18 mouse cellular contexts compared by ENCODE assay signal in the genomic region with DNA sequence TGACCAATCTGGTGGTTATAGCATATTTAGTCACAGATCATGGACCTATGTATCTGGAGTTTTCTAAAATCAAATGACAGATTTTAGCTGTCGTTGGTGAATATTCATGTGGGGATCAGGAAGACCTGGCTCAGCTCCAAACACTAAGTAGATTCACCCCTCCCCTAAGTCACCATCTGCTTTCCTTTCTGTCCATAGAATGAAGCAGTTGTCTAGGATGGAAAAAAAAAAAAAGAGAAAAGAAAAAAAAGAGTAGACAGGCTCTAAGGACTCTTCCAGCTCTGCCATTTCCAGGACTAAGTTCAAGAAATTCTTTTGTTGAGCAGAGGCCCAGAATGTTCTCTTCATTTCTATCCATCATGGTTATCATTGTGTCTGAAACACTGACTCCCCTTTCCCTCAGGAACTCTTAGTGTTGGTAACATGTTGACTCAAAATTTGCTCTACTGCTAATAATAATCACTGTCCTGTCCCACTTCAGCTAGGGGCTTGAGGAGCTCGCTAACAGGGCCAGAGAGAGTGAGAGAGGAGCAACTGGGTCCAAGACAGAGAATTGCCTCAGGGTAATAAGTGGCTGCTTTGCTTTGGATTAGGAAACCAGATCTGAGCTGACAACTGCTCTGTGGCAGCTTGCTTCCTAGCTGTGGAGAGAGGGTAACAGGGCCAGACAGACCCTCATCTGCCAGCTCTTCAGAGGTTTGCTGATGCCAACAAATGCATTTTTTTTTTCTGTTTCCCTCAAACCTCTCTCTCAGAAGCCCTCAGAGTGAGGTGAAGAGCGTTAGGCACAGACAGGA. TPM values are rescaled to one million over a fixed set of nuclear protein-coding genes. Genes with fewer than 3 reads are reported as not detected.
DNase-seq lines count a peak whose midpoint lies in the region; ATAC-seq and TF ChIP-seq lines count a peak whose summit lies in the region.
"Had no signal": no experiment of that assay in that cellular context is flagged by ENCODE, and none has a peak within 500 bp of the region (broad histone marks: within the 10 kb centered on the region; RNA-seq: fewer than 3 reads in every experiment).

No protein-coding gene starts in this region.

- no peaks in the 10 kb centered on the region for H3K9me3 ChIP-seq in embryonic facial prominence, embryonic 14.5 days (ENCODE audit: control insufficient read depth, low read length)
- no peaks in the 10 kb centered on the region for H3K9me3 ChIP-seq in embryonic facial prominence, embryonic 10.5 days
- H3K9me3 ChIP-seq in hindbrain, embryonic 15.5 days, result no peaks in the 10 kb centered on the region
- no peaks in the 10 kb centered on the region for H3K9me3 ChIP-seq in midbrain, embryonic 12.5 days
- H3K9me3 ChIP-seq in heart, embryonic 12.5 days (replicated peaks), result no peaks in the 10 kb centered on the region
- H3K9me3 ChIP-seq: limb, embryonic 12.5 days had no signal

- no peak overlapping the region for H3K4me2 ChIP-seq in embryonic facial prominence, embryonic 14.5 days (ENCODE audit: low read depth, low read length)
- H3K4me2 ChIP-seq in hindbrain, embryonic 15.5 days, result no peak overlapping the region
- H3K4me2 ChIP-seq in midbrain, embryonic 12.5 days (replicated peaks), result no peak overlapping the region
- H3K4me2 ChIP-seq in heart, embryonic 12.5 days, result no peak overlapping the region
- H3K4me2 ChIP-seq: limb, embryonic 12.5 days had no signal

- H3K27ac ChIP-seq in embryonic facial prominence, embryonic 14.5 days (replicated peaks; ENCODE audit: low read depth, low read length), result no peak overlapping the region
- H3K27ac ChIP-seq in embryonic facial prominence, embryonic 10.5 days (replicated peaks), result no peak overlapping the region
- peak overlapping the region; percentile 62 for H3K27ac ChIP-seq in hindbrain, embryonic 15.5 days (replicated peaks)
- H3K27ac ChIP-seq in midbrain, embryonic 12.5 days (replicated peaks), result peak overlapping the region; percentile 72
- no peak overlapping the region for H3K27ac ChIP-seq in heart, embryonic 12.5 days (ENCODE audit: poor library complexity, severe bottlenecking)
- H3K27ac ChIP-seq: limb, embryonic 12.5 days had no signal

- no peak for TF ChIP-seq CTCF in brain, embryonic 14.5 days (IDR thresholded peaks at IDR 0.05; ENCODE audit: borderline replicate concordance, extremely low read depth, insufficient read depth, insufficient read length)

- 39% methylated on average over 3 of the region's 3 CpGs for WGBS in embryonic facial prominence, embryonic 14.5 days
- WGBS in embryonic facial prominence, embryonic 10.5 days, result 58% methylated on average over 3 of the region's 3 CpGs
- 53% methylated on average over 3 of the region's 3 CpGs for WGBS in hindbrain, embryonic 15.5 days
- WGBS in midbrain, embryonic 12.5 days, result 72% methylated on average over 3 of the region's 3 CpGs
- WGBS in heart, embryonic 12.5 days, result 63% methylated on average over 3 of the region's 3 CpGs

- ATAC-seq in embryonic facial prominence, embryonic 14.5 days (ENCODE audit: low read depth), result no peak
- ATAC-seq in hindbrain, embryonic 15.5 days (ENCODE audit: low FRiP score, low read depth), result no peak
- no peak for ATAC-seq in midbrain, embryonic 12.5 days (ENCODE audit: low FRiP score, low read depth)
- no peak for ATAC-seq in heart, embryonic 12.5 days (ENCODE audit: insufficient number of reproducible peaks, low FRiP score)
- ATAC-seq: intestine, embryonic 16.5 days had no signal

- peak; percentile 41 for DNase-seq in embryonic facial prominence, embryonic 14.5 days (ENCODE audit: low spot score)
- DNase-seq in embryonic facial prominence, embryonic 10.5 days (ENCODE audit: low spot score), result no peak
- DNase-seq in brain, embryonic 14.5 days (ENCODE audit: low read depth), result peak; percentile 86
- DNase-seq in heart, postnatal 36 days, result no peak
- no peak for DNase-seq in left cerebral cortex, postnatal 14 days (ENCODE audit: low spot score in 2 of 2)
- DNase-seq: adrenal gland, adult 8-10 months; embryo, embryonic 11 days; gastrocnemius, postnatal 14 days; kidney, postnatal 36 days; lung, adult 18-20 months; right cerebral cortex, adult 18-20 months; thymus, postnatal 36 days had no signal

- intact Hi-C loops in heart, postnatal 36 days (cut with DNase I), result no loop called here
- intact Hi-C loops in left cerebral cortex, postnatal 14 days (cut with DNase I), result no loop called here

- no peak overlapping the region for H3K4me3 ChIP-seq in embryonic facial prominence, embryonic 14.5 days (ENCODE audit: low read depth, low read length)
- no peak overlapping the region for H3K4me3 ChIP-seq in embryonic facial prominence, embryonic 10.5 days
- H3K4me3 ChIP-seq in hindbrain, embryonic 15.5 days, result no peak overlapping the region
- H3K4me3 ChIP-seq in midbrain, embryonic 12.5 days, result no peak overlapping the region
- H3K4me3 ChIP-seq in heart, embryonic 12.5 days, result no peak overlapping the region
- H3K4me3 ChIP-seq: limb, embryonic 12.5 days had no signal

- H3K9ac ChIP-seq in embryonic facial prominence, embryonic 14.5 days (ENCODE audit: low read depth, low read length), result no peak overlapping the region
- no peak overlapping the region for H3K9ac ChIP-seq in hindbrain, embryonic 15.5 days
- no peak overlapping the region for H3K9ac ChIP-seq in midbrain, embryonic 12.5 days (replicated peaks)
- no peak overlapping the region for H3K9ac ChIP-seq in heart, embryonic 12.5 days
- H3K9ac ChIP-seq: limb, embryonic 12.5 days had no signal

- no peak for TF ChIP-seq POLR2A in brain, embryonic 14.5 days (IDR thresholded peaks at IDR 0.05; ENCODE audit: borderline replicate concordance, extremely low read depth, insufficient read depth, insufficient read length, poor library complexity, severe bottlenecking)

- H3K27me3 ChIP-seq in embryonic facial prominence, embryonic 14.5 days (replicated peaks; ENCODE audit: control insufficient read depth, insufficient read depth, low read length), result no peaks in the 10 kb centered on the region
- H3K27me3 ChIP-seq in embryonic facial prominence, embryonic 10.5 days (replicated peaks; ENCODE audit: low read depth, poor library complexity, severe bottlenecking), result no peaks in the 10 kb centered on the region
- no peaks in the 10 kb centered on the region for H3K27me3 ChIP-seq in hindbrain, embryonic 15.5 days
- H3K27me3 ChIP-seq in midbrain, embryonic 12.5 days, result no peaks in the 10 kb centered on the region
- no peaks in the 10 kb centered on the region for H3K27me3 ChIP-seq in heart, embryonic 12.5 days (replicated peaks)
- H3K27me3 ChIP-seq: limb, embryonic 12.5 days had no signal

- no peaks in the 10 kb centered on the region for H3K36me3 ChIP-seq in embryonic facial prominence, embryonic 14.5 days (ENCODE audit: control insufficient read depth, insufficient read depth, low read length)
- no peaks in the 10 kb centered on the region for H3K36me3 ChIP-seq in embryonic facial prominence, embryonic 10.5 days (replicated peaks)
- no peaks in the 10 kb centered on the region for H3K36me3 ChIP-seq in hindbrain, embryonic 15.5 days
- H3K36me3 ChIP-seq in midbrain, embryonic 12.5 days, result no peaks in the 10 kb centered on the region
- H3K36me3 ChIP-seq in heart, embryonic 12.5 days, result no peaks in the 10 kb centered on the region
- H3K36me3 ChIP-seq: limb, embryonic 12.5 days had no signal

- H3K4me1 ChIP-seq in embryonic facial prominence, embryonic 14.5 days (ENCODE audit: control insufficient read depth, insufficient read depth, low read length), result no peaks in the 10 kb centered on the region; the same call in 1 of the 2 replicates
- H3K4me1 ChIP-seq in embryonic facial prominence, embryonic 10.5 days, result peaks cover 4% of the 10 kb centered on the region; the same call in 1 of the 2 replicates
- H3K4me1 ChIP-seq in hindbrain, embryonic 15.5 days (replicated peaks), result 0 out of 2 replicates have a peak, but pooled peaks cover 8% of the 10 kb centered on the region
- 0 out of 2 replicates have a peak, but pooled peaks cover 3% of the 10 kb centered on the region for H3K4me1 ChIP-seq in midbrain, embryonic 12.5 days
- H3K4me1 ChIP-seq in heart, embryonic 12.5 days (replicated peaks), result no peaks in the 10 kb centered on the region
- H3K4me1 ChIP-seq: limb, embryonic 12.5 days had no signal

RNA-seq across cellular contexts. Expression of a gene that starts 22.8 kb away (rescaled TPM):
- polyA plus RNA-seq in embryonic facial prominence, embryonic 14.5 days (2014; fragmentation: Nextera tagmentation; extraction: Ambion mirVana), result not detected in 2 replicates
- not detected in 2 replicates for polyA plus RNA-seq in embryonic facial prominence, embryonic 10.5 days (2016; fragmentation: Nextera tagmentation; extraction: Ambion mirVana)
- 0.18 and 0.19 TPM in 2 replicates for polyA plus RNA-seq in brain, embryonic 14.5 days (2012; rRNA removed)
- 0.06 and 0.16 TPM in 2 replicates for polyA plus RNA-seq in hindbrain, embryonic 15.5 days (2015; fragmentation: Nextera tagmentation; extraction: Ambion mirVana)
- polyA plus RNA-seq in midbrain, embryonic 12.5 days (2016; fragmentation: Nextera tagmentation; extraction: Ambion mirVana), result not detected in 2 replicates
- total RNA-seq in heart, postnatal 36 days (2021), result not detected
- 1 to 10 TPM in 1 of 2 experiments, not detected in 1; 1.1 TPM for total RNA-seq in left cerebral cortex, postnatal 14 days (2021)
- polyA plus RNA-seq in heart, embryonic 12.5 days (2016; fragmentation: Nextera tagmentation; extraction: Ambion mirVana), result not detected in 2 replicates
- total RNA-seq: adrenal gland, adult 8-10 months; gastrocnemius, postnatal 14 days had no signal
- polyA plus RNA-seq: heart, embryonic 16.5 days; intestine, embryonic 16.5 days; limb, embryonic 12.5 days had no signal

RNA-seq across cellular contexts. Expression of a gene that starts 41.2 kb away (rescaled TPM):
- 0.59 and 0.72 TPM in 2 replicates for polyA plus RNA-seq in embryonic facial prominence, embryonic 14.5 days (2014; fragmentation: Nextera tagmentation; extraction: Ambion mirVana)
- 0.28 and 0.34 TPM in 2 replicates for polyA plus RNA-seq in embryonic facial prominence, embryonic 10.5 days (2016; fragmentation: Nextera tagmentation; extraction: Ambion mirVana)
- 0.20 and 0.23 TPM in 2 replicates for polyA plus RNA-seq in brain, embryonic 14.5 days (2012; rRNA removed)
- polyA plus RNA-seq in hindbrain, embryonic 15.5 days (2015; fragmentation: Nextera tagmentation; extraction: Ambion mirVana), result 0.23 and 0.30 TPM in 2 replicates
- 0.07 and 0.08 TPM in 2 replicates for polyA plus RNA-seq in midbrain, embryonic 12.5 days (2016; fragmentation: Nextera tagmentation; extraction: Ambion mirVana)
- total RNA-seq in heart, postnatal 36 days (2021), result under 1 TPM in 1 of 2 experiments, not detected in 1; 0.11 TPM
- under 1 TPM; 0.33 to 0.97 TPM for total RNA-seq in left cerebral cortex, postnatal 14 days (2021)
- polyA plus RNA-seq in heart, embryonic 12.5 days (2016; fragmentation: Nextera tagmentation; extraction: Ambion mirVana), result not detected in 2 replicates
- polyA plus RNA-seq: heart, embryonic 16.5 days; intestine, embryonic 16.5 days had no signal

Comparison
In these comparisons a context has a peak if more than half of its experiments do, and no peak if none do; other contexts are left out.
1. DNase-seq: peak in embryonic facial prominence, embryonic 14.5 days (single experiment) and brain, embryonic 14.5 days (single experiment); none in embryonic facial prominence, embryonic 10.5 days (single experiment), heart, postnatal 36 days (0 of 2) and left cerebral cortex, postnatal 14 days (0 of 2).
2. H3K27ac ChIP-seq: peak in hindbrain, embryonic 15.5 days (single experiment) and midbrain, embryonic 12.5 days (single experiment); none in embryonic facial prominence, embryonic 14.5 days (single experiment), embryonic facial prominence, embryonic 10.5 days (single experiment) and heart, embryonic 12.5 days (single experiment).